Mouse (Mus musculus) intestine, embryonic 16.5 days (tissue): ENCODE measurements around the gene Spns2. TPM values are rescaled to one million over a fixed set of nuclear protein-coding genes. Genes with fewer than 3 reads are reported as not detected.
A peak's percentile ranks its signal among the peaks of the same experiment; 100 is the strongest.

Source experiments
- ATAC-seq: fragments of 200-750 bp; cut with Nextera tagmentation; 2 replicates; pipeline ENCODE4 v1.8.0; 2017; ENCODE audit warnings: moderate TSS enrichment, moderate library complexity
- H3K27ac ChIP-seq: fragments of 300-500 bp; sonication (generic); 2 replicates; pipeline ENCODE4 v1.5.1; 2014; ENCODE audit warnings: mild to moderate bottlenecking, low read length
- H3K27me3 ChIP-seq: fragments of 300-500 bp; sonication (generic); replicated peaks from 2 replicates; pipeline ENCODE4 v1.6.1; 2014; ENCODE audit warnings: low read length, control low read depth, mixed read lengths; ENCODE audit not compliant: control insufficient read depth, insufficient read depth
- H3K36me3 ChIP-seq: fragments of 300-500 bp; sonication (generic); 2 replicates; pipeline ENCODE4 v1.6.1; 2014; ENCODE audit warnings: low read length, control low read depth; ENCODE audit not compliant: control insufficient read depth, insufficient read depth
- H3K4me1 ChIP-seq: fragments of 300-500 bp; sonication (generic); 2 replicates; pipeline ENCODE4 v1.6.1; 2014; ENCODE audit warnings: low read length, control low read depth, mixed read lengths; ENCODE audit not compliant: control insufficient read depth, insufficient read depth
- H3K4me2 ChIP-seq: fragments of 300-500 bp; sonication (generic); 2 replicates; pipeline ENCODE4 v1.6.1; 2014; ENCODE audit warnings: low read depth, low read length, control low read depth
- H3K4me3 ChIP-seq: fragments of 300-500 bp; sonication (generic); 2 replicates; pipeline ENCODE4 v1.5.1; 2014; ENCODE audit warnings: mild to moderate bottlenecking, low read length
- H3K9ac ChIP-seq: fragments of 300-500 bp; sonication (generic); 2 replicates; pipeline ENCODE4 v1.6.1; 2014; ENCODE audit warnings: low read depth, low read length
- H3K9me3 ChIP-seq: fragments of 300-500 bp; sonication (generic); 2 replicates; pipeline ENCODE4 v1.6.1; 2016; ENCODE audit warnings: low read length, control low read depth; ENCODE audit not compliant: control insufficient read depth
- WGBS: fragments of 180-500 bp; shearing (Covaris S2); extraction: QIAGEN DNeasy Blood & Tissue Kit; methylation state at CpG from one replicate; pipeline ENCODE4 v1.1.7; 2014; 5-methylcytosine and 5-hydroxymethylcytosine counted together
- polyA plus RNA-seq: library from polyadenylated mRNA; unstranded; fragments of >200 nt; fragmentation: Nextera tagmentation; extraction: Ambion mirVana; gene quantifications from 2 replicates; pipeline ENCODE4 v1.2.1, GENCODE M21; 2015

The Spns2 gene
- polyA plus RNA-seq, 1 experiment from 2014 or later, result 5.9 TPM

GRCm38 (mm10) chr11:72491130-72491960 is 1.6 kb upstream of the Spns2 start:
- Histone ChIP-seq H3K27me3 (peaks cover 15% of the 10 kb centered on the region), H3K9ac (no peak overlapping the region), H3K4me1 (peaks cover 9% of the 10 kb centered on the region), H3K4me3 (no peak overlapping the region), H3K36me3 (no peaks in the 10 kb centered on the region), H3K27ac (no peak overlapping the region), H3K4me2 (no peak overlapping the region), H3K9me3 (no peaks in the 10 kb centered on the region)
- no peak for ATAC-seq
- WGBS, result 64% methylated on average over 15 of the region's 15 CpGs

- peak; percentile 18 for ATAC-seq
- no peak overlapping the region for H3K27ac ChIP-seq
- WGBS, result under 1% methylated on average over 33 of the region's 42 CpGs
Measured at GRCm38 (mm10) chr11:72489397-72489796, 307 bp downstream of the Spns2 start.

GRCm38 (mm10) chr11:72488753-72489271 is 892 bp downstream of the Spns2 start:
- peak overlapping the region; percentile 67 for H3K9ac ChIP-seq
- peak overlapping the region; percentile 97 for H3K4me2 ChIP-seq
- under 1% methylated on average over 38 of the region's 38 CpGs for WGBS
- H3K4me3 ChIP-seq, result peak overlapping the region; percentile 67
- peak; percentile 32 for ATAC-seq
- no peaks in the 10 kb centered on the region for H3K9me3 ChIP-seq
- no peak overlapping the region for H3K27ac ChIP-seq
- H3K4me1 ChIP-seq, result peaks cover 8% of the 10 kb centered on the region; the same call in 1 of the 2 replicates
- no peaks in the 10 kb centered on the region for H3K36me3 ChIP-seq
- H3K27me3 ChIP-seq, result peaks cover 15% of the 10 kb centered on the region

More at GRCm38 (mm10) chr11:72489397-72489796, 307 bp downstream of the Spns2 start:
- Histone ChIP-seq H3K36me3 (no peaks in the 10 kb centered on the region), H3K9ac (peak overlapping the region; percentile 67), H3K27me3 (peaks cover 15% of the 10 kb centered on the region), H3K4me2 (peak overlapping the region; percentile 97), H3K4me3 (peak overlapping the region; percentile 67), H3K9me3 (no peaks in the 10 kb centered on the region), H3K4me1 (peaks cover 8% of the 10 kb centered on the region; the same call in 1 of the 2 replicates)

- no peak overlapping the region for H3K27ac ChIP-seq
- 85% methylated on average over 2 of the region's 2 CpGs for WGBS
- H3K27me3 ChIP-seq, result peaks cover 15% of the 10 kb centered on the region
- no peaks in the 10 kb centered on the region for H3K36me3 ChIP-seq
- peaks cover 8% of the 10 kb centered on the region; the same call in 1 of the 2 replicates for H3K4me1 ChIP-seq
- no peak for ATAC-seq
- H3K9ac ChIP-seq, result no peak overlapping the region
- H3K4me3 ChIP-seq, result no peak overlapping the region
- H3K4me2 ChIP-seq, result no peak overlapping the region
- no peaks in the 10 kb centered on the region for H3K9me3 ChIP-seq
Measured at GRCm38 (mm10) chr11:72487739-72488138, 2.0 kb downstream of the Spns2 start.

GRCm38 (mm10) chr11:72487171-72487570 is 2.5 kb downstream of the Spns2 start:
- Histone ChIP-seq H3K4me2 (no peak overlapping the region), H3K4me1 (peaks cover 8% of the 10 kb centered on the region; the same call in 1 of the 2 replicates), H3K9ac (no peak overlapping the region), H3K4me3 (no peak overlapping the region), H3K27ac (no peak overlapping the region), H3K27me3 (peaks cover 15% of the 10 kb centered on the region), H3K36me3 (no peaks in the 10 kb centered on the region), H3K9me3 (no peaks in the 10 kb centered on the region)
- no peak for ATAC-seq
- 60% methylated on average over 5 of the region's 5 CpGs for WGBS

- Histone ChIP-seq H3K27ac (no peak overlapping the region), H3K9me3 (no peaks in the 10 kb centered on the region), H3K9ac (no peak overlapping the region)
Measured at GRCm38 (mm10) chr11:72485960-72486359, 3.7 kb downstream of the Spns2 start.

GRCm38 (mm10) chr11:72485157-72485556 is 4.5 kb downstream of the Spns2 start:
- peaks cover 15% of the 10 kb centered on the region for H3K27me3 ChIP-seq
- no peaks in the 10 kb centered on the region for H3K9me3 ChIP-seq
- no peak for ATAC-seq
- H3K9ac ChIP-seq, result no peak overlapping the region
- no peaks in the 10 kb centered on the region for H3K36me3 ChIP-seq
- H3K27ac ChIP-seq, result no peak overlapping the region
- peaks cover 10% of the 10 kb centered on the region; the same call in 1 of the 2 replicates for H3K4me1 ChIP-seq
- H3K4me2 ChIP-seq, result no peak overlapping the region
- WGBS, result 54% methylated on average over 5 of the region's 5 CpGs
- H3K4me3 ChIP-seq, result no peak overlapping the region

More at GRCm38 (mm10) chr11:72485960-72486359, 3.7 kb downstream of the Spns2 start:
- Histone ChIP-seq H3K4me1 (peaks cover 10% of the 10 kb centered on the region; the same call in 1 of the 2 replicates), H3K27me3 (peaks cover 15% of the 10 kb centered on the region), H3K4me3 (no peak overlapping the region), H3K4me2 (no peak overlapping the region), H3K36me3 (no peaks in the 10 kb centered on the region)
- WGBS, result 75% methylated on average over 11 of the region's 11 CpGs
- no peak for ATAC-seq

GRCm38 (mm10) chr11:72484549-72484948 is 5.2 kb downstream of the Spns2 start:
- H3K9me3 ChIP-seq, result no peaks in the 10 kb centered on the region
- H3K9ac ChIP-seq, result no peak overlapping the region
- H3K27ac ChIP-seq, result no peak overlapping the region
- peaks cover 10% of the 10 kb centered on the region; the same call in 1 of the 2 replicates for H3K4me1 ChIP-seq
- peaks cover 15% of the 10 kb centered on the region for H3K27me3 ChIP-seq
- H3K4me2 ChIP-seq, result no peak overlapping the region
- ATAC-seq, result no peak
- no peak overlapping the region for H3K4me3 ChIP-seq
- no peaks in the 10 kb centered on the region for H3K36me3 ChIP-seq
- WGBS, result 42% methylated on average over 6 of the region's 6 CpGs

GRCm38 (mm10) chr11:72481952-72482351 is 7.8 kb downstream of the Spns2 start:
- Histone ChIP-seq H3K27me3 (no peaks in the 10 kb centered on the region), H3K4me2 (no peak overlapping the region), H3K27ac (no peak overlapping the region), H3K4me3 (no peak overlapping the region), H3K36me3 (no peaks in the 10 kb centered on the region), H3K9ac (peak overlapping the region; percentile 3; the same call in 1 of the 2 replicates), H3K4me1 (peaks cover 11% of the 10 kb centered on the region), H3K9me3 (no peaks in the 10 kb centered on the region)
- peak; percentile 21; the same call in 1 of the 2 replicates for ATAC-seq
- 66% methylated on average over 4 of the region's 4 CpGs for WGBS
